ENCODE assay signal across 8 mouse cellular contexts in the genomic region with DNA sequence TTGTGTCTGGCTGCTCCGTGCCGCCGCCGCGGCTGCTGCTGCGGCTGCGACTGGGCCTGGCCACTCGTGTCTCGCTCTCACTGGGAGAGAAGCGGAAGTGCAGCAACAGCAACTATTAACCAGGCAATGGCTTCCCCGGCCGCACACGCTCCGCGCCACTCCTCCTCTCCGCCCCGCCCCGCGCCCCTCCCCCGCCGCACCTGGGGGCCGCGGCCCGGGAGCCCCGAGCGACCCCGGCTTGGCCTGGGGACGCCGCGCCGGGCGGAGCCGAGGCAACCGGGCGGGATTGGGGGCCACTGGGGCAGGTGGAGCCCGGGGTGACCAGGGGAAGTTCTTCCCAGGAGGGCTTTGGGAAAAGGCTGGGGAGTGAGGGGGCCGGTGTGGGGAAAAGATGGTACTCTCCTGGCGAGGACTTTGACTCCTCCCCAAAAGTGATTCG. TPM values are rescaled to one million over a fixed set of nuclear protein-coding genes. Genes with fewer than 3 reads are reported as not detected.
DNase-seq lines count a peak whose midpoint lies in the region; ATAC-seq lines count a peak whose summit lies in the region.

Ube2e1 (minus strand) TSS at position 167 of the 439 bp plus-strand sequence.

- H3K9me3 ChIP-seq in forebrain, embryonic 11.5 days (ENCODE audit: control insufficient read depth, low read length): no peaks in the 10 kb centered on the region
- H3K9me3 ChIP-seq in heart, embryonic 15.5 days (replicated peaks): no peaks in the 10 kb centered on the region
- no peaks in the 10 kb centered on the region for H3K9me3 ChIP-seq in liver, embryonic 15.5 days (replicated peaks)
- H3K9me3 ChIP-seq in neural tube, embryonic 11.5 days (ENCODE audit: control insufficient read depth, low read length): no peaks in the 10 kb centered on the region
- no peaks in the 10 kb centered on the region for H3K9me3 ChIP-seq in stomach, embryonic 16.5 days (replicated peaks; ENCODE audit: control insufficient read depth, low read length)

- H3K36me3 ChIP-seq in forebrain, embryonic 11.5 days (ENCODE audit: control insufficient read depth, insufficient read depth, low read length): no peaks in the 10 kb centered on the region
- no peaks in the 10 kb centered on the region for H3K36me3 ChIP-seq in heart, embryonic 15.5 days
- no peaks in the 10 kb centered on the region for H3K36me3 ChIP-seq in liver, embryonic 15.5 days (replicated peaks)
- H3K36me3 ChIP-seq in neural tube, embryonic 11.5 days (ENCODE audit: control insufficient read depth, insufficient read depth, low read length): no peaks in the 10 kb centered on the region; the same call in 1 of the 2 replicates
- no peaks in the 10 kb centered on the region for H3K36me3 ChIP-seq in stomach, embryonic 16.5 days (ENCODE audit: control insufficient read depth, insufficient read depth, low read length)

- no peaks in the 10 kb centered on the region for H3K27me3 ChIP-seq in forebrain, embryonic 11.5 days (ENCODE audit: control insufficient read depth, insufficient read depth, low read length)
- no peaks in the 10 kb centered on the region for H3K27me3 ChIP-seq in heart, embryonic 15.5 days
- H3K27me3 ChIP-seq in liver, embryonic 15.5 days: peaks cover 8% of the 10 kb centered on the region
- H3K27me3 ChIP-seq in neural tube, embryonic 11.5 days (ENCODE audit: control insufficient read depth, insufficient read depth, low read length): no peaks in the 10 kb centered on the region
- H3K27me3 ChIP-seq in stomach, embryonic 16.5 days (ENCODE audit: control insufficient read depth, insufficient read depth, low read length): no peaks in the 10 kb centered on the region

- peak; percentile 90 for ATAC-seq in forebrain, embryonic 11.5 days (replicated peaks; ENCODE audit: low FRiP score)
- ATAC-seq in heart, embryonic 15.5 days (replicated peaks; ENCODE audit: insufficient number of reproducible peaks, insufficient read depth, low FRiP score, low read depth): peak; percentile 89
- peak; percentile 77 for ATAC-seq in liver, embryonic 15.5 days (ENCODE audit: insufficient read depth)
- peak; percentile 86 for ATAC-seq in neural tube, embryonic 11.5 days (ENCODE audit: insufficient read depth, low FRiP score, low TSS enrichment)
- ATAC-seq in stomach, embryonic 16.5 days (ENCODE audit: insufficient read depth, low FRiP score): peak; percentile 89

- peak within 1 kb of the TSS; percentile 95 for H3K4me3 ChIP-seq in forebrain, embryonic 11.5 days (ENCODE audit: low read depth, low read length)
- peak within 1 kb of the TSS; percentile 78 for H3K4me3 ChIP-seq in heart, embryonic 15.5 days
- peak within 1 kb of the TSS; percentile 73 for H3K4me3 ChIP-seq in liver, embryonic 15.5 days (replicated peaks)
- H3K4me3 ChIP-seq in neural tube, embryonic 11.5 days (ENCODE audit: low read depth, low read length): peak within 1 kb of the TSS; percentile 76
- peak within 1 kb of the TSS; percentile 85 for H3K4me3 ChIP-seq in stomach, embryonic 16.5 days (replicated peaks; ENCODE audit: low read length)

- peak within 1 kb of the TSS; percentile 31; the same call in 1 of the 2 replicates for H3K27ac ChIP-seq in forebrain, embryonic 11.5 days (ENCODE audit: low read depth, low read length)
- H3K27ac ChIP-seq in heart, embryonic 15.5 days: peak within 1 kb of the TSS; percentile 73
- H3K27ac ChIP-seq in liver, embryonic 15.5 days (replicated peaks): no peak within 1 kb of the TSS; the same call in 1 of the 2 replicates
- H3K27ac ChIP-seq in neural tube, embryonic 11.5 days (ENCODE audit: low read depth, low read length): peak within 1 kb of the TSS; percentile 75
- H3K27ac ChIP-seq in stomach, embryonic 16.5 days (ENCODE audit: low read length): peak within 1 kb of the TSS; percentile 71

- 0 out of 2 replicates have a peak, but pooled peaks cover 9% of the 10 kb centered on the region for H3K4me1 ChIP-seq in forebrain, embryonic 11.5 days (replicated peaks; ENCODE audit: control insufficient read depth, insufficient read depth, low read length)
- peaks cover 19% of the 10 kb centered on the region for H3K4me1 ChIP-seq in heart, embryonic 15.5 days (replicated peaks)
- peaks cover 17% of the 10 kb centered on the region for H3K4me1 ChIP-seq in liver, embryonic 15.5 days (replicated peaks)
- peaks cover 5% of the 10 kb centered on the region for H3K4me1 ChIP-seq in neural tube, embryonic 11.5 days (ENCODE audit: control insufficient read depth, insufficient read depth, low read length)
- peaks cover 22% of the 10 kb centered on the region for H3K4me1 ChIP-seq in stomach, embryonic 16.5 days (ENCODE audit: control insufficient read depth, insufficient read depth, low read length)

- H3K9ac ChIP-seq in forebrain, embryonic 11.5 days (ENCODE audit: low read length): peak within 1 kb of the TSS; percentile 98
- H3K9ac ChIP-seq in heart, embryonic 15.5 days: peak within 1 kb of the TSS; percentile 96
- peak within 1 kb of the TSS; percentile 74 for H3K9ac ChIP-seq in liver, embryonic 15.5 days
- peak within 1 kb of the TSS; percentile 98 for H3K9ac ChIP-seq in neural tube, embryonic 11.5 days (ENCODE audit: low read length)
- H3K9ac ChIP-seq in stomach, embryonic 16.5 days (ENCODE audit: low read length): peak within 1 kb of the TSS; percentile 97

- under 1% methylated on average over 28 of the region's 39 CpGs for WGBS in forebrain, embryonic 11.5 days
- 0% methylated on average over 38 of the region's 39 CpGs for whole genome bisulfite sequencing in heart, embryonic 15.5 days
- under 1% methylated on average over 39 of the region's 39 CpGs for WGBS in liver, embryonic 15.5 days (ENCODE audit: insufficient replicate concordance)
- WGBS in neural tube, embryonic 11.5 days: under 1% methylated on average over 36 of the region's 39 CpGs
- WGBS in stomach, embryonic 16.5 days: under 1% methylated on average over 38 of the region's 39 CpGs

- H3K4me2 ChIP-seq in forebrain, embryonic 11.5 days (ENCODE audit: low read depth, low read length, severe bottlenecking): peak within 1 kb of the TSS; percentile 73
- H3K4me2 ChIP-seq in heart, embryonic 15.5 days: peak within 1 kb of the TSS; percentile 88
- H3K4me2 ChIP-seq in liver, embryonic 15.5 days: peak within 1 kb of the TSS; percentile 90
- H3K4me2 ChIP-seq in neural tube, embryonic 11.5 days (ENCODE audit: low read depth): peak within 1 kb of the TSS; percentile 60
- peak within 1 kb of the TSS; percentile 62 for H3K4me2 ChIP-seq in stomach, embryonic 16.5 days (ENCODE audit: low read depth, low read length)

- DNase-seq in CD4-positive, CD25-positive, alpha-beta regulatory T cell, adult 2 months (ENCODE audit: low read depth, low spot score): peak; percentile 88
- DNase-seq in brain, adult 2 months (ENCODE audit: low read depth, low spot score): peak; percentile 88
- peak; percentile 87 for DNase-seq in forebrain, embryonic 11.5 days (ENCODE audit: low spot score)
- DNase-seq in kidney, postnatal 25 days: peak; percentile 79 to 90
- peak; percentile 78 for DNase-seq in neural tube, embryonic 11.5 days (ENCODE audit: low spot score)

RNA-seq across cellular contexts. Expression of gene Ube2e1, which starts in this region (rescaled TPM):
- polyA plus RNA-seq in forebrain, embryonic 11.5 days (2014; fragmentation: Nextera tagmentation; extraction: Ambion mirVana): 65.5 and 65.7 TPM in 2 replicates
- 52.7 and 62.4 TPM in 2 replicates for polyA plus RNA-seq in heart, embryonic 15.5 days (2015; fragmentation: Nextera tagmentation; extraction: Ambion mirVana)
- 27.7 and 31.7 TPM in 2 replicates for polyA plus RNA-seq in liver, embryonic 15.5 days (2015; fragmentation: Nextera tagmentation; extraction: Ambion mirVana)
- 64.2 and 71.9 TPM in 2 replicates for polyA plus RNA-seq in neural tube, embryonic 11.5 days (2014; fragmentation: Nextera tagmentation; extraction: Ambion mirVana)
- 125 and 132 TPM in 2 replicates for polyA plus RNA-seq in stomach, embryonic 16.5 days (2015; fragmentation: Nextera tagmentation; extraction: Ambion mirVana)
